Mouse (Mus musculus) stomach, postnatal 0 days (tissue): ENCODE results near the gene Grin2c. TPM values are rescaled to one million over a fixed set of nuclear protein-coding genes. Genes with fewer than 3 reads are reported as not detected.

Experiments used
- ATAC-seq: fragments of 200-750 bp; cut with Nextera tagmentation; 2 replicates; pipeline ENCODE4 v1.8.0; 2017; ENCODE audit not compliant: low FRiP score, low TSS enrichment
- DNase-seq: peaks from one replicate; pipeline ENCODE4 v3.0.0-alpha.2; 2016; ENCODE audit warnings: low spot score
- H3K27ac ChIP-seq: fragments of 300-500 bp; sonication (generic); replicated peaks from 2 replicates; pipeline ENCODE4 v1.5.1; 2014; ENCODE audit warnings: mild to moderate bottlenecking, control low read depth
- H3K27me3 ChIP-seq: fragments of 300-500 bp; sonication (generic); 2 replicates; pipeline ENCODE4 v1.6.1; 2014; ENCODE audit warnings: low read length; ENCODE audit not compliant: control insufficient read depth, insufficient read depth
- H3K36me3 ChIP-seq: fragments of 300-500 bp; sonication (generic); 2 replicates; pipeline ENCODE4 v1.6.1; 2014; ENCODE audit warnings: low read length, mixed read lengths; ENCODE audit not compliant: control insufficient read depth, insufficient read depth
- H3K4me1 ChIP-seq: fragments of 300-500 bp; sonication (generic); replicated peaks from 2 replicates; pipeline ENCODE4 v1.6.1; 2014; ENCODE audit warnings: antibody characterized with exemption; ENCODE audit not compliant: control insufficient read depth, insufficient read depth
- H3K4me2 ChIP-seq: fragments of 300-500 bp; sonication (generic); replicated peaks from 2 replicates; pipeline ENCODE4 v1.6.1; 2014; ENCODE audit warnings: low read depth, mild to moderate bottlenecking, control low read depth, moderate library complexity
- H3K4me3 ChIP-seq: fragments of 300-500 bp; sonication (generic); 2 replicates; pipeline ENCODE4 v1.5.1; 2014; ENCODE audit warnings: low read depth, low read length, control low read depth
- H3K9ac ChIP-seq: fragments of 300-500 bp; sonication (generic); 2 replicates; pipeline ENCODE4 v1.6.1; 2014; ENCODE audit warnings: mild to moderate bottlenecking, low read length, control low read depth, mixed read lengths
- H3K9me3 ChIP-seq: fragments of 300-500 bp; sonication (generic); 2 replicates; pipeline ENCODE4 v1.6.1; 2016; ENCODE audit warnings: low read length; ENCODE audit not compliant: control insufficient read depth
- CTCF ChIP-seq: IDR thresholded peaks from 2 replicates; pipeline ENCODE4 v1.5.1; 2016; ENCODE audit warnings: antibody characterized with exemption, low read depth, mild to moderate bottlenecking, moderate library complexity
- EP300 ChIP-seq: optimal IDR thresholded peaks from 2 replicates; pipeline ENCODE3; 2016; ENCODE audit warnings: antibody characterized with exemption
- WGBS: fragments of 180-500 bp; shearing (Covaris S2); extraction: QIAGEN DNeasy Blood & Tissue Kit; methylation state at CpG from one replicate; pipeline ENCODE4 v1.1.7; 2014; 5-methylcytosine and 5-hydroxymethylcytosine counted together
- polyA plus RNA-seq: library from polyadenylated mRNA; unstranded; fragments of >200 nt; fragmentation: Nextera tagmentation; extraction: Ambion mirVana; gene quantifications from 2 replicates; pipeline ENCODE4 v1.2.1, GENCODE M21; 2015

The Grin2c gene
- polyA plus RNA-seq, 1 experiment from 2014 or later = not detected

- H3K4me3 ChIP-seq = no peak overlapping the region
- no peak overlapping the region for H3K9ac ChIP-seq
- 34% methylated on average over 4 of the region's 4 CpGs for WGBS
- no peaks in the 10 kb centered on the region for H3K9me3 ChIP-seq
- peaks cover 3% of the 10 kb centered on the region for H3K27me3 ChIP-seq
- no peak for ATAC-seq
- no peaks in the 10 kb centered on the region for H3K36me3 ChIP-seq
- H3K4me2 ChIP-seq = no peak overlapping the region
- H3K27ac ChIP-seq = no peak overlapping the region
- no peaks in the 10 kb centered on the region for H3K4me1 ChIP-seq
- no peak for DNase-seq
- no peak for TF ChIP-seq EP300
- TF ChIP-seq CTCF = no peak
Measured at GRCm38 (mm10) chr11:115259134-115259533, 7.9 kb downstream of the Grin2c start.

- H3K9ac ChIP-seq = no peak overlapping the region
- H3K27me3 ChIP-seq = peaks cover 3% of the 10 kb centered on the region
- no peak overlapping the region for H3K27ac ChIP-seq
- no peaks in the 10 kb centered on the region for H3K36me3 ChIP-seq
- H3K4me1 ChIP-seq = no peaks in the 10 kb centered on the region
- 13% methylated on average over 57 of the region's 59 CpGs for WGBS
- no peak overlapping the region; the same call in 1 of the 2 replicates for H3K4me2 ChIP-seq
- DNase-seq = peak; percentile 77
- no peaks in the 10 kb centered on the region for H3K9me3 ChIP-seq
- peak overlapping the region; percentile 18; the same call in 1 of the 2 replicates for H3K4me3 ChIP-seq
- peak; percentile 84 for ATAC-seq
- TF ChIP-seq CTCF (no peak), EP300 (no peak)
Measured at GRCm38 (mm10) chr11:115257775-115258510, 9.1 kb downstream of the Grin2c start.

- WGBS = 56% methylated on average over 3 of the region's 3 CpGs
- TF ChIP-seq CTCF (no peak), EP300 (no peak)
- peaks cover 14% of the 10 kb centered on the region; the same call in 1 of the 2 replicates for H3K27me3 ChIP-seq
- H3K9ac ChIP-seq = no peak overlapping the region
- H3K36me3 ChIP-seq = no peaks in the 10 kb centered on the region
- H3K4me1 ChIP-seq = no peaks in the 10 kb centered on the region
- ATAC-seq = no peak
- H3K4me3 ChIP-seq = no peak overlapping the region
- no peaks in the 10 kb centered on the region for H3K9me3 ChIP-seq
- H3K4me2 ChIP-seq = no peak overlapping the region
- DNase-seq = no peak
- no peak overlapping the region for H3K27ac ChIP-seq
Measured at GRCm38 (mm10) chr11:115251258-115251657, 15.8 kb downstream of the Grin2c start.

- Histone ChIP-seq H3K4me2 (peak overlapping the region; percentile 64), H3K4me1 (no peaks in the 10 kb centered on the region), H3K27ac (no peak overlapping the region), H3K9me3 (no peaks in the 10 kb centered on the region), H3K36me3 (no peaks in the 10 kb centered on the region), H3K9ac (no peak overlapping the region), H3K4me3 (peak overlapping the region; percentile 44), H3K27me3 (peaks cover 14% of the 10 kb centered on the region; the same call in 1 of the 2 replicates)
- no peak for DNase-seq
- 4% methylated on average over 23 of the region's 36 CpGs for WGBS
- no peak for ATAC-seq
- no peak for TF ChIP-seq EP300
- no peak for TF ChIP-seq CTCF
Measured at GRCm38 (mm10) chr11:115250405-115251090, 16.5 kb downstream of the Grin2c start.

- Histone ChIP-seq H3K36me3 (no peaks in the 10 kb centered on the region), H3K9ac (no peak overlapping the region), H3K4me2 (peak overlapping the region; percentile 64), H3K27me3 (peaks cover 14% of the 10 kb centered on the region; the same call in 1 of the 2 replicates), H3K9me3 (no peaks in the 10 kb centered on the region), H3K27ac (no peak overlapping the region), H3K4me3 (peak overlapping the region; percentile 44), H3K4me1 (no peaks in the 10 kb centered on the region)
- ATAC-seq (no peak), DNase-seq (no peak)
- peak; percentile 49 for TF ChIP-seq CTCF
- no peak for TF ChIP-seq EP300
- 4% methylated on average over 55 of the region's 63 CpGs for WGBS
Measured at GRCm38 (mm10) chr11:115249721-115250404, 17.2 kb downstream of the Grin2c start.

GRCm38 (mm10) chr11:115247945-115248344 is 19.1 kb downstream of the Grin2c start:
- Histone ChIP-seq H3K36me3 (peaks cover 3% of the 10 kb centered on the region; the same call in 1 of the 2 replicates), H3K4me2 (no peak overlapping the region), H3K27ac (no peak overlapping the region), H3K9me3 (no peaks in the 10 kb centered on the region), H3K4me3 (no peak overlapping the region), H3K4me1 (no peaks in the 10 kb centered on the region), H3K9ac (no peak overlapping the region), H3K27me3 (peaks cover 14% of the 10 kb centered on the region; the same call in 1 of the 2 replicates)
- no peak for TF ChIP-seq CTCF
- TF ChIP-seq EP300 = no peak
- WGBS = 59% methylated on average over 6 of the region's 6 CpGs
- ATAC-seq (no peak), DNase-seq (no peak)
